Mouse (Mus musculus) cortical plate, adult 2 months (tissue): ENCODE results near the gene Rab11fip4.

Source experiments
- CTCF ChIP-seq: fragments of 200-500 bp; IDR thresholded peaks from 2 replicates; pipeline ENCODE4 v1.5.1; 2011; ENCODE audit warnings: mild to moderate bottlenecking, control low read depth, low read length; ENCODE audit not compliant: insufficient read depth; ENCODE audit errors: extremely low read depth
- POLR2A ChIP-seq: fragments of 200-500 bp; IDR thresholded peaks from 2 replicates; pipeline ENCODE4 v1.6.1; 2011; ENCODE audit warnings: mild to moderate bottlenecking, low read length, control low read depth; ENCODE audit not compliant: insufficient read depth; ENCODE audit errors: extremely low read depth

- no peak for TF ChIP-seq POLR2A
- no peak for TF ChIP-seq CTCF
Observed at GRCm38 (mm10) chr11:79638691-79639090, 47.7 kb downstream of the Rab11fip4 start.
